ENCODE assay signal across 18 mouse cellular contexts in the genomic region with DNA sequence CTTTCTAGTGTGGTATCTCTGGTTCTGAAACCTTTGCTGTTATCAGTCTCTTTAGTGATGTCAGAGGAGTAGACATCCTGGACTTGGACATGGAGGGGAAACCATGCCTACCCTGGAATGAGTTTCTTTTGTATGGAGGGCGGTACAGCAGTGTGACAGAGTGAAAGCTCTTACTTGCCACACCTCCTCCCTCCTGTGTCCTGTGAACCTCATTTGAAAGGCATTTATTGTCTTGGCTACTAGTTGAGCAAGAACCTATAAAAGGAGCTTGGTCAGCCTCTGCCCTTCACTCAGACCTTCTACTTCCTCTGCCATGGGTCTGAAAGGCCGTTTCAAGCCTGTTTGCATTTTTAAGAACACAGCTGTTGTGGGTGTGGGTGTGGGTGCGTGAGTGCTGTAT.
DNase-seq lines count a peak whose midpoint lies in the region; ATAC-seq and TF ChIP-seq lines count a peak whose summit lies in the region.
"Had no signal": no experiment of that assay in that cellular context is flagged by ENCODE, and none has a peak within 500 bp of the region (broad histone marks: within the 10 kb centered on the region; RNA-seq: fewer than 3 reads in every experiment).

No protein-coding gene starts in this region.

- H3K4me1 ChIP-seq in heart, embryonic 11.5 days (ENCODE audit: control insufficient read depth, insufficient read depth, low read length) = peaks cover 22% of the 10 kb centered on the region
- peaks cover 16% of the 10 kb centered on the region for H3K4me1 ChIP-seq in heart, adult 2 months (ENCODE audit: control insufficient read depth, insufficient read depth, low read length)
- H3K4me1 ChIP-seq in brown adipose tissue, adult 24 weeks (ENCODE audit: control insufficient read depth, insufficient read depth, insufficient read length, low read length) = peaks cover 20% of the 10 kb centered on the region
- peaks cover 79% of the 10 kb centered on the region for H3K4me1 ChIP-seq in liver, embryonic 15.5 days (replicated peaks)
- H3K4me1 ChIP-seq: neural tube, embryonic 15.5 days had no signal

- no peak overlapping the region for H3K9ac ChIP-seq in heart, embryonic 11.5 days (ENCODE audit: low read depth, low read length)
- H3K9ac ChIP-seq in heart, adult 2 months (ENCODE audit: low read depth, low read length) = no peak overlapping the region
- H3K9ac ChIP-seq in liver, embryonic 15.5 days = peak overlapping the region; percentile 41
- H3K9ac ChIP-seq: limb, embryonic 15.5 days; neural tube, embryonic 15.5 days had no signal

- DNase-seq in heart, adult 2 months = no peak
- DNase-seq in 416B (ENCODE audit: low read depth) = peak; percentile 54
- DNase-seq in left cerebral cortex, postnatal 36 days (ENCODE audit: low spot score in 2 of 2) = no peak
- no peak for DNase-seq in gastrocnemius, adult 18-20 months (ENCODE audit: low spot score)
- DNase-seq in adipocyte (ENCODE audit: low spot score) = no peak
- DNase-seq: cerebellum, adult 2 months; gastrocnemius, postnatal 36 days; heart, postnatal 36 days; kidney, postnatal 25 days; retina, postnatal 1 day; spleen, adult 18-20 months had no signal

- WGBS in heart, embryonic 11.5 days (ENCODE audit: insufficient replicate concordance) = 59% methylated on average over 3 of the region's 3 CpGs
- 47% methylated on average over 3 of the region's 3 CpGs for WGBS in heart, adult 2 months
- WGBS in liver, embryonic 15.5 days (ENCODE audit: insufficient replicate concordance) = 55% methylated on average over 3 of the region's 3 CpGs

- no peak for TF ChIP-seq EP300 in heart, adult 2 months (IDR thresholded peaks at IDR 0.05; ENCODE audit: insufficient read depth, low read depth, low read length)

- no peaks in the 10 kb centered on the region for H3K79me2 ChIP-seq in heart, adult 2 months (replicated peaks; ENCODE audit: control insufficient read depth, insufficient read depth, low read length)

- peak overlapping the region; percentile 52; the same call in 1 of the 2 replicates for H3K27ac ChIP-seq in heart, embryonic 11.5 days (ENCODE audit: low read depth, low read length)
- no peak overlapping the region for H3K27ac ChIP-seq in heart, adult 2 months
- H3K27ac ChIP-seq in brown adipose tissue, adult 24 weeks (replicated peaks; ENCODE audit: low read depth, low read length) = peak overlapping the region; percentile 86
- peak overlapping the region; percentile 89 for H3K27ac ChIP-seq in liver, embryonic 15.5 days (replicated peaks)
- H3K27ac ChIP-seq: left cerebral cortex, adult 2 months; limb, embryonic 15.5 days; neural tube, embryonic 15.5 days had no signal

- no peaks in the 10 kb centered on the region for H3K27me3 ChIP-seq in heart, embryonic 11.5 days (ENCODE audit: control insufficient read depth, insufficient read depth, low read length)
- no peaks in the 10 kb centered on the region for H3K27me3 ChIP-seq in heart, adult 2 months (ENCODE audit: control insufficient read depth, insufficient read depth, low read length)
- H3K27me3 ChIP-seq in liver, embryonic 15.5 days = no peaks in the 10 kb centered on the region
- H3K27me3 ChIP-seq: limb, embryonic 15.5 days; neural tube, embryonic 15.5 days had no signal

- TF ChIP-seq CTCF in heart, adult 2 months (IDR thresholded peaks at IDR 0.05) = no peak

- no peak overlapping the region for H3K4me3 ChIP-seq in heart, embryonic 11.5 days (ENCODE audit: low read depth, low read length)
- H3K4me3 ChIP-seq in heart, adult 2 months = no peak overlapping the region
- no peak overlapping the region for H3K4me3 ChIP-seq in brown adipose tissue, adult 24 weeks (ENCODE audit: insufficient read depth, low read depth, low read length)
- H3K4me3 ChIP-seq in liver, embryonic 15.5 days (replicated peaks) = no peak overlapping the region
- H3K4me3 ChIP-seq: left cerebral cortex, adult 2 months; limb, embryonic 15.5 days; neural tube, embryonic 15.5 days had no signal

- no peaks in the 10 kb centered on the region for H3K36me3 ChIP-seq in heart, embryonic 11.5 days (ENCODE audit: control insufficient read depth, insufficient read depth, low read length)
- no peaks in the 10 kb centered on the region for H3K36me3 ChIP-seq in heart, adult 2 months (ENCODE audit: control insufficient read depth, insufficient read depth, low read length)
- H3K36me3 ChIP-seq in liver, embryonic 15.5 days (replicated peaks) = no peaks in the 10 kb centered on the region; the same call in 1 of the 2 replicates
- H3K36me3 ChIP-seq: neural tube, embryonic 15.5 days had no signal

- no peak for ATAC-seq in heart, embryonic 11.5 days (replicated peaks; ENCODE audit: insufficient number of reproducible peaks, low FRiP score, low TSS enrichment)
- no peak; the same call in 1 of the 2 replicates for ATAC-seq in liver, embryonic 15.5 days (ENCODE audit: insufficient read depth)
- ATAC-seq: activated CD4-positive, CD25-positive, alpha-beta regulatory T cell, adult 4 months had no signal

- TF ChIP-seq POLR2A in heart, adult 2 months (IDR thresholded peaks at IDR 0.05; ENCODE audit: insufficient read depth, low read depth, low read length) = no peak

- no peaks in the 10 kb centered on the region for H3K9me3 ChIP-seq in heart, embryonic 11.5 days (replicated peaks; ENCODE audit: control insufficient read depth, low read length)
- no peaks in the 10 kb centered on the region for H3K9me3 ChIP-seq in liver, embryonic 15.5 days (replicated peaks)
- H3K9me3 ChIP-seq: limb, embryonic 15.5 days; neural tube, embryonic 15.5 days had no signal

- H3K4me2 ChIP-seq in heart, embryonic 11.5 days = no peak overlapping the region
- H3K4me2 ChIP-seq in liver, embryonic 15.5 days = peak overlapping the region; percentile 60
- H3K4me2 ChIP-seq: limb, embryonic 15.5 days; neural tube, embryonic 15.5 days had no signal

- intact Hi-C loops in heart, adult 2 months (cut with DNase I) = no loop called here
- intact Hi-C loops in left cerebral cortex, postnatal 36 days (cut with DNase I) = no loop called here
